8 mouse cellular contexts compared by ENCODE assay signal in genomic region chr6:120037004-120037635, GRCm38 (mm10). TPM values are rescaled to one million over a fixed set of nuclear protein-coding genes. Genes with fewer than 3 reads are reported as not detected.
DNase-seq lines count a peak whose midpoint lies in the region; ATAC-seq lines count a peak whose summit lies in the region.

No protein-coding gene starts in this region.

- no peak; the same call in 1 of the 2 replicates for ATAC-seq in hindbrain, embryonic 12.5 days (ENCODE audit: low FRiP score)

- peak overlapping the region; percentile 92 for H3K4me3 ChIP-seq in hindbrain, embryonic 12.5 days

- peaks cover 21% of the 10 kb centered on the region for H3K4me1 ChIP-seq in hindbrain, embryonic 12.5 days

- H3K27ac ChIP-seq in hindbrain, embryonic 12.5 days, result peak overlapping the region; percentile 99

- peak overlapping the region; percentile 82 for H3K9ac ChIP-seq in hindbrain, embryonic 12.5 days

- H3K27me3 ChIP-seq in hindbrain, embryonic 12.5 days, result no peaks in the 10 kb centered on the region

- WGBS in hindbrain, embryonic 12.5 days, result under 1% methylated on average over 51 of the region's 51 CpGs

- DNase-seq in R1 (ENCODE audit: low read depth, low spot score), result peak; percentile 78
- DNase-seq in cerebellum, postnatal 14 days, result peak; percentile 59 to 64
- DNase-seq in frontal cortex, postnatal 14 days (ENCODE audit: low spot score in 2 of 2), result peak; percentile 41 to 51
- DNase-seq in layer of hippocampus, postnatal 36 days, result peak; percentile 44 to 49
- DNase-seq in lung, postnatal 25 days (ENCODE audit: low spot score), result peak; percentile 73
- peak; percentile 70 for DNase-seq in ovary, postnatal 36 days (ENCODE audit: low spot score)
- peak; percentile 70 for DNase-seq in thymus, postnatal 25 days

- no peaks in the 10 kb centered on the region for H3K36me3 ChIP-seq in hindbrain, embryonic 12.5 days

- H3K4me2 ChIP-seq in hindbrain, embryonic 12.5 days (replicated peaks), result peak overlapping the region; percentile 88

- H3K9me3 ChIP-seq in hindbrain, embryonic 12.5 days (replicated peaks), result no peaks in the 10 kb centered on the region

RNA-seq across cellular contexts. Expression of gene Wnk1, which starts 1.4 kb away (rescaled TPM):
- 68.1 and 70.9 TPM in 2 replicates for polyA plus RNA-seq in hindbrain, embryonic 12.5 days (2016; fragmentation: Nextera tagmentation; extraction: Ambion mirVana)
- 100 to 1,000 TPM; 181 to 211 TPM for total RNA-seq in layer of hippocampus, postnatal 36 days (2021)

RNA-seq across cellular contexts. Expression of gene Ninj2, which starts 56.0 kb away (rescaled TPM):
- 0.39 TPM in 1 of 2 replicates, not detected in the other for polyA plus RNA-seq in hindbrain, embryonic 12.5 days (2016; fragmentation: Nextera tagmentation; extraction: Ambion mirVana)
- 1 to 10 TPM in 1 of 2 experiments, under 1 TPM in 1; 0.66 to 1.7 TPM for total RNA-seq in layer of hippocampus, postnatal 36 days (2021)
